Mouse (Mus musculus) gastrocnemius, postnatal 14 days (tissue): ENCODE measurements at regions not wholly inside any gene's neighbourhood (a gene's known extent, or its start where the extent isn't known, plus 50 kb on each side); places are given as distances from the start of the nearest gene placed in this dataset.

Experiments
- DNase-seq: peaks from one replicate; pipeline ENCODE4 v3.0.0; 2021; ENCODE audit warnings: mixed read lengths
- intact Hi-C: fragments of 180-260 bp; cut with DNase I; formaldehyde crosslinking; loops from one replicate; pipeline ENCODE4 v1.15.1; 2025; ENCODE audit warnings: low total_unique reads

DNA sequence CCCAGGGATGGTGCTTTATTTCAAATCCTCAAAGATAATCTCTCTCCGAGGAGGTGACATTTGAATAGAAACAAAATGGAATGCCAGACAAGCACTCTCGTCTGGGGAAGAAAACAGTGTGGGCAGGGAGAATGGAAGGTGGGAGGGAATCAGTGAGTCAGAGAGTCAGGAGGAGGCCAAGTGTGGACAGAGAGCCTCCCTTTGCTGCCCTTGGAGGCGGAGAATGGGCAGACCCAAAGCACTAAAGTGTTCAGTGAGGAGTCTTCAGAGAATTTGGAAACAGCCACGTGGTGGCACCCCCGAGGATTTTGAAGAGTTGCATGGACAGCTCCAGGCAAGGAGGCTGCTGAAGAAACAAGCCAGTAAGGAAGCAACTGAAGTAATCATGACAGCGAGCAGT is 367.2 kb downstream of the Pdcd6ip start:
- no peak for DNase-seq
- intact Hi-C loops, result no loop called here

DNA sequence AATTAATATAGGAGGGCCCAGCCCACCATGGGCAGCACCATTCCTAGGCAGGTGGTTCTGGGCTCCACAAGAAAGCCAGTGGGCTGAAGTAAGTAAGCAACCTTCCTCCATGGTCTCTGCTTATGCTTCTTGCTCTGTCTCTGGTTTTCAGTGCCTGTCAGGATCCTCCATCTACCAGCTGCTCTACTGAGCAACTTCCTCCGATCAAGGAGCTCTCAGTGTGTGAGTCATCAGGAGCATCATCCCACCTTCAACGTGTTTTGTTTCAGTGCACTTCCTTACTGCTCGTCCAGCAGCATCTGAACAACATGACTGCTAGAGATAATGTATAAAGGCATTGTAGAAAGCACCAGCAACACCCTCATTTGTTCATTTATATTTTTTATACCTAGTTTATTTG is 368.0 kb downstream of the Pdcd6ip start:
- intact Hi-C loops, result no loop called here
- no peak for DNase-seq

DNA sequence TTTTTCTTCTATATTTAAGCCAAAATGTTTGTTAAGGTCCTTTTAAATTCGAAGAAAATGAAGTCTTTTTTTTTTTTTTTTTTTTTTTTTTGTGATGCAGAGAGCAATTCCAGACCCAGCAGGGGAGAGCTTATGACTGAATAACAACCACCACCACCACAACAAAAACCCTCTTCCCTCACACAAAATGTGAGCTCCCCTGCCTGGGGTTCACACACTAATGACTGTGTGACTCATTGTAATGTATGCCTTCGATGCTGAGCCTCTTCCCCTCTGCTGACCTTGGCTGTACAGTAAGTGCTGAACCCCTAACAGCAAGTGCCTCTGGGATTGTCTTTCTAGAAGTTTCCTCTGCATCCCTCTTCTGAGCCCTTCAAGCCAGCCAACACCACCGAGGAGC is 383.6 kb downstream of the Pdcd6ip start:
- DNase-seq, result no peak
- intact Hi-C loops, result no loop called here

DNA sequence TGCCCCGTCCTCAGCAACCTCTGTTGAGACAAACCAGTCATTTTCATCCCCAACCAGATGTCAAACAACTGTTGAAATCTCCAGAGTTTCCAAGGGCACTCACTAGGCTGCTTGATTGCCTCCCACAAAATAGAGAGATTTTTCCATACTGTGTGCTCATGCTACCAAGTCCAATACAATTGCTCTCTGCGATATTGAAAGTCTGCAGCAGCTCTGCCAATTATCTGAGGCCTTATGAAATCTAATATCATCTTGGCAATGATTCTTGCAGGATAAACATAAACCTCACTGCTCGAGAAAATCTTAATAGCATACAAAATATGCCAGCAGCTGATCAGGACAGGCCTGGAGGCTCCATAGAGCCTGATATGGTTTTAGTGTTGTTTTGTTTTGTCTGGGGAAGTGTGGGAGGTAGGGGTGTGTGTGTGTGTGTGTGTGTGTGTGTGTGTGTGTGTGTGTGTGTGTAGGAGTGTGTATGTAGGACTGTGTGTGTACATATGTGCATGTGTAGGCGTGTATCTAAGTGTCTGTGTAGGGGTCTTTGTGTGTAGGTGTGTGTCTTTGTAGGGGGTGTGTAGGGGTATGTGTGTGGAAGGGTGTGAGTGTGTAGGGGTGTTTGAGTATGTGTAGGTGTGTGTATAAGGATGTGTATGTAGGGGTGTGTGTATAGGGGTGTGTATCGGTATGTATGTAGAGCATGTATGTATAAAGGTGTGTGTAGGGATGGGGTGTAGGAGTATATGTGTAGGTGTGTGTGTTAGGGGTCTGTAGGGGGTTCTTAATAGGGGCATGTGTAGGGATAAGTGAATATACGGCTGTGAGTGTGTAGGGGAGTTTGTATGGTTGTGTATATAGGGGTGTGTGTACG is 398.1 kb downstream of the Pdcd6ip start:
- intact Hi-C loops, result no loop called here
- DNase-seq, result no peak

DNA sequence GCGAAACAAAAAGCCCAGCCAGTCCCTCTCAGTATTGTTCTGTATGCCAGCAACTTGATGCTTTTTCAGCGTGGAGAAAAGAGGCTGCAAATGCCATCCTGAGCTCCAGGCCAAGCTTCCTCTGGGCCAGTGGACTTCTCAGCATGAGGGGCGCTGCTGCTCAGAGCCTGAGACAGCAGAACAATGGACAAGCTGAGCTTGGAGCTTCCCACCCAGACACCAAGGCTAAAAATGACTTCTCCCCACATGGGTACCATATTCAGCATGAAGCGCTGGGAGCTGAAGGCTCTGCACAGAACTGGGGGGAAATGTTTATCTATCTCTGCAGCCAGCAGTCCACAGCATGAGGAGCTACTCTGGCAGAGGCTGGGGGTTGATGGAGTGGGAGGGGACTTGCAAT is 402.3 kb downstream of the Pdcd6ip start:
- intact Hi-C loops, result no loop called here
- no peak for DNase-seq

DNA sequence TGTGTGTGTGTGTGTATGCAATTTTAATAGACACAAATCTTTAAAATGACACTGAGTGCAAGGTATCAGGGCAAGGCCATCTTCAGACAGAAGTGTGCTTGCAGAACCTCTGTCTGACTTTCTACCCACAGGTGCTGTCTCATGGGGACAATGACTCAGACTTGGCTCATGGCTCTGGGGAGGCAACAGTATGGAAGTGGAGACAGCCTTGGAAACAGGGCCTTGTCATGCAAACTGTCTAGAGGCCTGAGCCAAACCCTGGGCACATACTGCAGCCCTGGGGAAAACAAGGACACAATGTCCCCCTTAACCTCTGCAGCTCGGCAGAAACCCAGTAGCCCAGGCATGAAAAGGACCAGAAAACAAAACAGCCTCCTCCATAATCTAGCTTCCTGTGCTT is 405.6 kb downstream of the Pdcd6ip start:
- intact Hi-C loops, result no loop called here
- DNase-seq, result no peak

DNA sequence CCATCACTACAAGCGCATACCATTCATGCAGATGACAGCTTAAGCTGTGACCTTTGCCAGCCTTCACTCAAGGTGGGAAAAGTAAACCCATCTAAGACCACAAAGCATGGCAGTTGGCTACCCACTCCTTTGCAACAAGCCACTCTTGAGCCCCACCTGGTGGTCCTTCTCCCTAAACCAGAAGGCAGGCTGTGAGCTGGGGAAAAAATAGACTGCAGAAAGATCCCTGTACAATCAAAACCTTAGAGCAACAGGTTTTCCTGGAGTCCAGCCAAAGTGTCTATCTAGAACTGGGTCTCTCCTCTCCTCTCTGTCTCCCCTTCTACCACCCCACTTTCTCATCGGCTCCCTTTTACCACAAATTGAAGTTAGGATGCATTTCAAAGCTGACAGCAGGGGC is 407.2 kb downstream of the Pdcd6ip start:
- DNase-seq, result no peak
- intact Hi-C loops, result no loop called here

DNA sequence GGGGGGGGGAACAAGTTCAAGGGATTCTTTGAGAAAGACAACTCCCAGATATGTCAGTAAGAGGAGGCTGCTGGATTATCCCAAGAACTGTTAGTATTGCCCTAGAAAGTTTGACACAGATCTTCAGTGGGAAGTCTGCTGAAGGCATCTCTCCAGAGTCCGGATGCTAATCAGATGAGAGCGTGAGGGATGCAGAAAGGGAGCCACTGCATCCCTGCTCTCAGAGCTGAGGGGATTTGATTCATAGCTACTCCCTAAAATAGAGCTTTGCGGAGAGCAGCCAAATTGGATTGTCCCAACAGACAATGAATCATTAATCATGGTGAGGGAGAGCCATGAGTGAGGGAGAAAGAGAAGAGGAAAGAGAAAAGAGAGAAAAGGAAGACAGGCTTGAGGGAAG is 408.2 kb downstream of the Pdcd6ip start:
- intact Hi-C loops, result no loop called here
- no peak for DNase-seq

DNA sequence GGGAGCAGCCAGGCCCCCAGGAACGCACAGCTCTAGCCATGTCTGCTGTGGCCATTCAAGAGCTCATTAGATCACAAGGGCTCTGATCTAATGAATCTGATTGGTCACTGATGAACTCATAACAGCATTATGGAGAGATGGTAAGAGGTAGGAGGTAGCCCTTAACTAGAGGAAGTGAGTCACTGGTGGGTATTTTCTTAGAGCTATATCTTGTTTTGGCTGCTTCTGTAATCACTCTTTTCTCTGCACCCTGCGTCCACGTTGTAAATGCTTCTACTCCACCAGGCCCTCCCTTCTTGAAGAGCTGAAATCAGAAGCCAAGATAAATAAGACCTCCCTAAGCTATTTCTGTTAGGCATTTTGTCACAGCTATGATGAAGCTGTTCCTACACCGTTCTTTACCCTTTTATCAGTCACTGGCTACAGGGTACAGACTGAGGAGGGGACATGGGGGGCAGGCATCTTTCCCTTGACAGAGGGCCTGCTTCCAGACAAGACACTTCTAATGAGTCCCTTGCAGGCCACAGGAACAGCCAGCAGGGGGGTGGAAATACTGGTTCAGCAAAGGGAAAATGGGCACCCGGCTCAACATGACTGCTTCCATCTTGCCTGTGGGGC is 412.1 kb downstream of the Pdcd6ip start:
- no peak for DNase-seq
- intact Hi-C loops, result no loop called here

DNA sequence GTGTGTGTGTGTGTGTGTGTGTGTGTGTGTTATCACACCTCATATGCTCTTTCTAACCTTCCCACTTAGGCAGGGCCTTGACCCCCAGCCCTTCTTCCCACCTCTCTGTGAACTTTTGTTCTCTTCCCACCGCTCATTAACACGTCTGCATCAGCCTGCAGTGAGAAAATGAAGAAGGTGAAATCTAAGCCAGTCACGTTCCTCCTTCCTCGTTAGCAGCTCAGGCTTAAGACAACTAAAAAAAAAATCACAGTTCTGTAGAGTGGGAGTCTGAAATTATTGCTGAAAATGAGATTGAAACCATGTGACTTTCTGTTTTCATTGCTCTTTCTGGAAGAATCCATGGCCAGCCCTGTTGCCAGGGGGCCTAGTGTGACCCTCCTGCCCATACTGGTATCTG is 420.7 kb downstream of the Pdcd6ip start:
- DNase-seq, result no peak
- intact Hi-C loops, result no loop called here

DNA sequence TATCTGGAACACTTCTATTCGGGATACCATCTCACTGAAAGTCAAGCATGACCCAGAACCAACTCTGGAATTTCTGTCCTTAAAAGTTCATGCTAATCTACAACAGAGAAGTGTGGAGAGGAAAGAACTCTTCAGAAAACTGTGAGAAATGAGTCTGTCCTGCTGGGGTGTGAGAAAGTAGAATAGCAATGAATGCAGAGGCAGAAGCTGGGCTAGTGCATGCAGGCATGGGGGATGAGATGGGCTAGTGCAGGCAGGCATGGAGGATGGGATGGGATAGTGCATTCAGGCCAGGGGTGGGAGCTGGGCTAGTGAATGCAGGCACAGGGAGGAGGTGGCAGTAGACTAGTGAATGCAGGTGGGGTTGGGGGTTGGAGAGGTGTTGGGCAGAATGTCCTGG is 424.8 kb downstream of the Pdcd6ip start:
- DNase-seq, result no peak
- intact Hi-C loops, result no loop called here

DNA sequence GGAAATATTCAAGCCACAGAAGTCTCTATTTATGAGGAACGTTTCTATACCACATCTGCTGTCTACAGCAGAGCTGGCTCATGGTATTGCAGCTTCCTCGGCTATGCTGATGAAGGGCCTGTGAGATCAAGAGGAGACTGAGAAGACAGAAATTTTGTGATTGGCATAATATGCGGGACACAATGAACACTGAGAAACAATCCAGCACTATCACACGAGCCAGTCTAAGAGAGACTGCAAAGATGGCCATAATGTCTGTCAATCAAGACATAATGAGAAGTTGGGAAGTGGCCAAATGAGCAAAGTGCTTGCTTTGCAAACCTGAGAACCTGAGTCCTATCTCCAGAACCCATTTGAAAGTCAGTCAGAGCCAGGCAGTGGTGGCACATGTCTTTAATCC is 437.5 kb downstream of the Pdcd6ip start:
- intact Hi-C loops, result no loop called here

DNA sequence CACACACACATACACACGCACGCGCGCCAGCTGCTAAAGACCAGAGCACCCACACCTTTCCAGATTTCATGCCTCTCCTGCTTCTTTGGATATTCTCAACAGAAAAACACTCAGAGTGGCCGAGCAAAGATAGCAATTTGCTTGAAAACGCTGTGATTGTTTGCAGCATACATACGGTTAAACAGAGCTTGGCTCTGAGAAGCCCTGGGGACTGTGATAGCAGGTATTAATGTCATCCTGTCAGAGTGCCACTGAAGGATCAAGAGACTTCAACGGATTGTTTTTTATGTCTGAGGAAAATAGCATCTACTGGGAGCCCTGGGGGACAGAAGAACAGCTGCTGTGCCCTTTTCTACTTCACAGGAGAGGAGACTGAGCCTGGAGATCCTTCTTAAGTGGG is 440.4 kb downstream of the Pdcd6ip start:
- DNase-seq, result no peak
- intact Hi-C loops, result no loop called here

More for the DNA sequence above, 437.5 kb downstream of the Pdcd6ip start:
- no peak for DNase-seq

DNA sequence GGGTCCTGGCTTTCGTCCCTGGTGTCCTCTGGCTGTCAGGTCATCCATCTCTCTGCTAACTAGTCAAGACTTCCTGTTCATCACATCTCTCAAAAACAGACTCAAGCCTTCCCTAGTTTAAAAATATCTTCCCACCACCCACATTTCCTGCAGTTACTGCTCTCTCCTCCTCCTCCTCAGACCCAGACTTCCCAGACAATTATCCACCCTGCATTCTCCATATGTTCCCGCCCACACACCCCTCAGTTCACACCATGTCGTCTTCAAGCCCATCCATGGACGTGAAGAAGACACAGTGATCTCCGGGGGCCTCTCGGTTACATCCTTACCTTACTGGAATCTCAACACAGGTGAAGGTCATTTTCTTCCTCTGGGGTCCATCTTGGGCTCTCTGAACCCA is 444.4 kb downstream of the Pdcd6ip start:
- intact Hi-C loops, result no loop called here
- no peak for DNase-seq

DNA sequence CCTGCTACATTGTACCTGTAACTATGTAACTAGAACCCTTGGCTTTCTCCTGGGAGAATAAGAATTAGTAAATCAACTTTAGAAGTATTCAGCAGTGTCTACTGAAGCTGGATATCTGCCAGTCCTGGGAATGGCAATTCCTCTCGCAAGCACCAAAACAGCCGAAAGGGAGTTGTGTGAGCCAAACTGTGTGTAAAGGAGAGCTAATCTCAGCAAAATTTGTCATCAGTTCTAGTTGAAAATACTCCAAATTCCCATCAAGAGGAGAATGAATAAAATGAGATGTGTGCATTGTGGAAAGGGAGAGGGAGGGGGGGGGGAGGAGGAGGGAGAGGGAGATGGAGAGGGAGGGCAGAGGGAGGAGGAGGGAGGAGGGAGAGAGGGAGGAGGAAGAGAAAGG is 447.8 kb downstream of the Pdcd6ip start:
- intact Hi-C loops, result no loop called here
- DNase-seq, result no peak

DNA sequence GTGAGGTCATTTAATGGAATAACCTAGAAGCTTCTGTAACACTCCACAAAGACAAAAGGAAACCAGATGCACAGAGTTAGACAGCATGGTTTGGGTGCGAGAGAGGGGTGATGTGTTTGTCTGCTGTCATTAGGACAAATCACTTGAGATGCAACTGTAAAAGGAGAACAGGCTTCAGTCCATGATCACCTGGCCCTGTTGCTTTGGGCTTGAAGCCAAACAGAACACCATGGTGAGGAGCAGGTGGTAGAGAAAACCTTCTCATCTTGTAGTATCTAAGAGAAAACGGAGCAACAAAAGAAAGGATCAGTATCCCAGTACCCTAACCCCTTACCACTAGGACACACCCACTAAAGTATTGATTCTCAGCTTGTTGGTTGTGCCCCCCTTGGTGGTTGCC is 449.5 kb downstream of the Pdcd6ip start:
- intact Hi-C loops, result no loop called here
- DNase-seq, result no peak

DNA sequence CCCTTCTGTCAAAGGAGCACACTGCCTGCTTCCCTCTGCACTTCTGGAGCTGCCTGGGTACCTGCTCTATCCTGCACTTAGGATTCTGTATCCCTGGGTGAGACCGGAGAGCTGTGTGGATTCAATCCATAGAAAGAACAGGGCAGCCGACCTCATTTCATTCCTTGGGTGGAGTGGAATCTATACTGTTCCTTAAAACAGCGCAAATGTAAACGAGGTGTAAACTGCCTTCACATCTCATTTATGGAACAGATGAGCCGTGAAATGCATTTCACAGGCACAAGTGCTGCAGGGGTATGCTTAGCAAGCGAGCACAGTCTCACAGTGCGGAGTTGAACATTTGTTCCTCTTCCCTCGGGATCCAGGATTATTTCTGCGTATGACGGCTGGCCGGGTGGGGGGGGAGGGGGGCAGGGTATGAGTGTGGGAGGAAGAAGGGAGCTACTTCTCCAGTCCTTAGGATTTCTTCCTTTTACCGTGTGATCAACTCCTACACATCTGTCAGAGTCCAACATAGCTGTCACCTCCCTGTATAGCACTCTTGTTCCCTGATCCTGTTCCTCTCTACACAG is 459.3 kb downstream of the Pdcd6ip start:
- intact Hi-C loops, result no loop called here
- DNase-seq, result no peak

DNA sequence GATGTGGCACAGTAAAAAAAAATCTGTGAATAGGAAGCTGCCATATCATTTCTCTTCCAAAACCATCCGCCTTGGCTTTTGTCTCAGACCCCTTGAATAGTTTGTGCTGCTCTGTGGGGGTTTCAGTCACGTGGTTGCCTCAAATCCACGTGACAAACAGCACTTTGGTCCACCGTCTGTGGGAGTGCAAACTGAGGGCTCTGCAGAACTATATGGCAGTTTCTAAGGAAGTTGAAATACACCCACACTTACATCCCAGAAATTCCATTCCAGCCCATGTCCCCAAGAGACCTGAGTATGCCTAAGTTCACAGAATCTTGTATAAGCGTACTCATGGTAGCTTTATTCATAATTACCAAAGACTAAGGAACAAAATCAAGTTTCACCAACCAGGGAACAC is 460.1 kb downstream of the Pdcd6ip start:
- intact Hi-C loops, result no loop called here
- no peak for DNase-seq

DNA sequence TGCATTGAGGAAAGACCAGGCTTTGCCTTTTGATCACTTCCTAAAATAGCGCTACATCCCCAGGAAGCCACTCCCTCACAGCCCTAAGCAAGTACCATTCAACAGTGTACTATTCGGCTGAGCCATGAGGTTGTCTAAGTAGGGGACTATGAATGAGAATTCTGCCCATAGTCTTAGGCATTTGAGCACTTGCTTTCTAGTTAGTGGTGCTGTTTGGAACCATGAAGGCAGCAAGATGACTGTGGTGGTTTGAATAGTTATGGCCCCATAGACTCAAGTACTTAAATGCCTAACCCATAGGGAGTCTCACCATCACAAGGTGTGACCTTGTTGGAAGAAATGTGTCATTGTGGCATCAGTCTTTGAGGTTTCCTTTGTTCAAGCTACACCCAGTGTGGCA is 464.2 kb downstream of the Pdcd6ip start:
- no peak for DNase-seq
- intact Hi-C loops, result no loop called here

DNA sequence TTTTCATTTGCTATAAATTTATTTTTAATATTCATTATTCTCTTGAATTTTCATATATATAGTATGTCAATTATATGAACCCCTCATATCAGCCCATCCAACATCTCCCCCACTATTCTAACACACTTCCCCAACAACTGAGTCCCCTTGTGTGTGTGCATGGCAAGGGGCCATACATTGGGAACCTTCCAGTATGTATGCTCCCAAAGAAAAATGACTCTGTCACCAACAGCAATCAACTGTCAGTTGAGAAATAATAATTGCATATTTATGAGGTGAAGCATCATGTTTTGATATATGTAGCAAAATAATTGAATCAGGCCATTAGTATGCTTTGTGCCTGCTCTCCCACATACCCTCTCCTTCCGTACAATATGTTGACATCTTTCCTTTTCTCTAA is 474.7 kb downstream of the Pdcd6ip start:
- intact Hi-C loops, result no loop called here
- DNase-seq, result no peak

DNA sequence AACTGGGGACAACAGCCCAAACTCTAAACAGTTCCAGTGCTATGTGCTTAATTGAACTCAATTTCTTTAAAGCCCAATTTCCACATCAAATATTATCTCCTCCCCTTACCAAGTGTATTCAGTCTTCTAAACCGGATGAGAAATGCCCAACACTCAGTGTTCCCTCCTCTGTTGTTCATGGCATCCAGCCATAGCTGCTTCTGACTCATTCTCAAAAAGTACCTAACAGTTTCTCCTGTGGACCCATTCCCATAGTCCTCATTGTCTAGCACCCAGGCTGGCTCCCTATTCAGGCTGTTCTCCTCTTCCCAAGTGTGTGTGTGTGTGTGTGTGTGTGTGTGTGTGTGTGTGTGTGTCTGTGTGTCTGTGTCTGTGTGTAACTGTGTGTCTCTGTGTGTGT is 478.7 kb downstream of the Pdcd6ip start:
- intact Hi-C loops, result no loop called here
- DNase-seq, result no peak
